In the genomic region with DNA sequence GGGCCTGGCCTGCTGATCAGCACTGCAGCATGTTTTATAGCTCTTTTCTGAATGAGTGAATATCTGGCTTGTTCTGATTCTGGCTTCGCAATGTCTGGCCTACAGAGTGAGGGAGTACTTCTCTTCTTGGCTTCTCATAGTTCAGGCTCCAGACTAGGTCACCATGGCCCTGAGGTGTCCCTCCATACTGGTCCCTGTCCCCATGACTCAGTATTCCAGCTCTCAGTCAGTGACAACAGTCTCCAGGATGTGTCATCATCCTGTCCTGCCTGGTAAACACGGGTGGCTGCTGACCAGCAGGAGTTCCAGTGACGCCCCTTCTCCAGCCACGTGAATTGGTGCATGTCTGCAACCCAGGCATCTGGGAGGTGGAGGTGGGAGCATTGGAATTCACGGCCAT, we compare ENCODE assay signal across 28 mouse cellular contexts. TPM values are rescaled to one million over a fixed set of nuclear protein-coding genes. Genes with fewer than 3 reads are reported as not detected.
DNase-seq lines count a peak whose midpoint lies in the region; ATAC-seq and TF ChIP-seq lines count a peak whose summit lies in the region.
"Had no signal": no experiment of that assay in that cellular context is flagged by ENCODE, and none has a peak within 500 bp of the region (broad histone marks: within the 10 kb centered on the region; RNA-seq: fewer than 3 reads in every experiment).

No protein-coding gene starts in this region.

- DNase-seq in gastrocnemius, adult 2 months: peak; percentile 19
- DNase-seq in gastrocnemius, adult 8-10 months (ENCODE audit: low spot score in 2 of 2): no peak
- DNase-seq in adrenal gland, postnatal 14 days: peak; percentile 66
- DNase-seq in frontal cortex, postnatal 14 days (ENCODE audit: low spot score in 2 of 2): no peak
- DNase-seq in thymus, adult 18-20 months: no peak
- DNase-seq: cerebellum, adult 8-10 months; gastrocnemius, postnatal 14 days; heart, adult 18-20 months; heart, postnatal 36 days; kidney, adult 18-20 months; kidney, postnatal 25 days; liver; lung, embryonic 14.5 days; thymus, postnatal 4 days had no signal

- no peaks in the 10 kb centered on the region for H3K36me3 ChIP-seq in embryonic facial prominence, embryonic 12.5 days
- H3K36me3 ChIP-seq in macrophage (ENCODE audit: inconsistent target): no peaks in the 10 kb centered on the region
- H3K36me3 ChIP-seq: forebrain, embryonic 10.5 days; forebrain, embryonic 15.5 days; hindbrain, embryonic 15.5 days; kidney, embryonic 15.5 days; neural tube, embryonic 12.5 days had no signal

- peaks cover 36% of the 10 kb centered on the region for H3K4me1 ChIP-seq in embryonic facial prominence, embryonic 12.5 days

- H3K27ac ChIP-seq in gastrocnemius, adult 2 months: peak overlapping the region; percentile 98
- H3K27ac ChIP-seq in embryonic facial prominence, embryonic 12.5 days: 0 out of 2 replicates have a peak overlapping the region, but pooled peaks have one; percentile 9
- peak overlapping the region; percentile 41 for H3K27ac ChIP-seq in macrophage
- H3K27ac ChIP-seq: forebrain, embryonic 10.5 days; forebrain, embryonic 15.5 days; hindbrain, embryonic 15.5 days; kidney, embryonic 15.5 days; liver, embryonic 14.5 days; neural tube, embryonic 12.5 days had no signal

- no peak overlapping the region for H3K4me2 ChIP-seq in embryonic facial prominence, embryonic 12.5 days (replicated peaks)
- H3K4me2 ChIP-seq: forebrain, embryonic 15.5 days; heart, embryonic 11.5 days; hindbrain, embryonic 15.5 days; kidney, embryonic 15.5 days; lung, embryonic 14.5 days; midbrain, embryonic 11.5 days; neural tube, embryonic 12.5 days had no signal

- no peak for TF ChIP-seq CTCF in gastrocnemius, adult 2 months (IDR thresholded peaks at IDR 0.05)

- intact Hi-C loops in gastrocnemius, adult 2 months (cut with DNase I): no loop called here

- WGBS in embryonic facial prominence, embryonic 12.5 days: 71% methylated on average over 5 of the region's 5 CpGs
- 61% methylated on average over 5 of the region's 5 CpGs for WGBS in macrophage (ENCODE audit: missing documents)

- no peaks in the 10 kb centered on the region for H3K27me3 ChIP-seq in embryonic facial prominence, embryonic 12.5 days
- H3K27me3 ChIP-seq: forebrain, embryonic 15.5 days; hindbrain, embryonic 15.5 days; neural tube, embryonic 12.5 days had no signal

- ATAC-seq in embryonic facial prominence, embryonic 12.5 days (ENCODE audit: insufficient number of reproducible peaks, insufficient read depth, low FRiP score, low TSS enrichment): no peak
- ATAC-seq: forebrain, embryonic 15.5 days; inflammation-experienced regulatory T-cells, adult 6 months; midbrain, embryonic 16.5 days had no signal

- H3K9ac ChIP-seq in embryonic facial prominence, embryonic 12.5 days: no peak overlapping the region
- H3K9ac ChIP-seq: forebrain, embryonic 15.5 days; hindbrain, embryonic 15.5 days; kidney, embryonic 15.5 days; liver, embryonic 14.5 days; lung, embryonic 14.5 days; neural tube, embryonic 12.5 days had no signal

- no peaks in the 10 kb centered on the region for H3K79me2 ChIP-seq in macrophage (ENCODE audit: inconsistent target)

- H3K9me3 ChIP-seq in embryonic facial prominence, embryonic 12.5 days: no peaks in the 10 kb centered on the region
- H3K9me3 ChIP-seq: forebrain, embryonic 10.5 days; forebrain, embryonic 15.5 days; hindbrain, embryonic 15.5 days; kidney, embryonic 15.5 days; neural tube, embryonic 12.5 days had no signal

- H3K4me3 ChIP-seq in gastrocnemius, adult 2 months: no peak overlapping the region
- H3K4me3 ChIP-seq in embryonic facial prominence, embryonic 12.5 days: no peak overlapping the region
- no peak overlapping the region for H3K4me3 ChIP-seq in macrophage (ENCODE audit: inconsistent target)
- H3K4me3 ChIP-seq: forebrain, embryonic 10.5 days; forebrain, embryonic 15.5 days; hindbrain, embryonic 15.5 days; kidney, embryonic 15.5 days; myocyte; neural tube, embryonic 12.5 days had no signal

RNA-seq across cellular contexts. Expression of a gene that starts 3.5 kb away (rescaled TPM):
- total RNA-seq in gastrocnemius, adult 2 months (2021): 10 to 100 TPM; 30.9 to 84.2 TPM
- total RNA-seq in gastrocnemius, adult 8-10 months (2022): 10 to 100 TPM; 24.6 to 33.6 (median 29.1) TPM
- total RNA-seq in adrenal gland, postnatal 14 days (2021): 0.53 and 0.56 TPM in 2 replicates
- polyA plus RNA-seq in embryonic facial prominence, embryonic 12.5 days (2016; fragmentation: Nextera tagmentation; extraction: Ambion mirVana): 0.13 and 0.35 TPM in 2 replicates
- total RNA-seq in macrophage (2018; cell fraction: chromatin; rRNA removed): 1 to 10 TPM in 10 of 26 experiments, under 1 TPM in 3, not detected in 13; 0.33 to 2.5 (median 1.4) TPM
- 1 to 10 TPM in 12 of 26 experiments, under 1 TPM in 3, not detected in 11; 0.05 to 3.0 (median 2.1) TPM for total RNA-seq in macrophage (2018; cell fraction: cytosol; rRNA removed)
- total RNA-seq in macrophage (2018; cell fraction: nucleus; rRNA removed): 1 to 10 TPM in 12 of 26 experiments, under 1 TPM in 1, not detected in 13; 0.77 to 3.2 (median 1.9) TPM
- polyA plus RNA-seq in macrophage (2018): not detected in 3 replicates
- total RNA-seq: layer of hippocampus, postnatal 10 days had no signal
- polyA plus RNA-seq: inflammation-experienced regulatory T-cells, adult 6 months; lung, embryonic 14.5 days had no signal

RNA-seq across cellular contexts. Expression of a gene that starts 33.1 kb away (rescaled TPM):
- 10 to 100 TPM; 22.4 to 23.9 TPM for total RNA-seq in gastrocnemius, adult 2 months (2021)
- total RNA-seq in gastrocnemius, adult 8-10 months (2022): 10 to 100 TPM; 21.1 to 24.8 (median 23.4) TPM
- total RNA-seq in adrenal gland, postnatal 14 days (2021): 49.6 and 54.7 TPM in 2 replicates
- polyA plus RNA-seq in embryonic facial prominence, embryonic 12.5 days (2016; fragmentation: Nextera tagmentation; extraction: Ambion mirVana): 30.9 and 35.4 TPM in 2 replicates
- 100 to 1,000 TPM in 20 of 26 experiments, 10 to 100 TPM in 6; 46.6 to 230 (median 141) TPM for total RNA-seq in macrophage (2018; cell fraction: chromatin; rRNA removed)
- 10 to 100 TPM; 19.5 to 49.6 (median 31.5) TPM for total RNA-seq in macrophage (2018; cell fraction: cytosol; rRNA removed)
- total RNA-seq in macrophage (2018; cell fraction: nucleus; rRNA removed): 100 to 1,000 TPM in 8 of 26 experiments, 10 to 100 TPM in 18; 55.5 to 127 (median 91.5) TPM
- 18.9 to 36.2 TPM (median 32.4 TPM) in 3 replicates for polyA plus RNA-seq in macrophage (2018)

RNA-seq across cellular contexts. Expression of a gene that starts 37.4 kb away (rescaled TPM):
- 100 to 1,000 TPM; 405 to 424 TPM for total RNA-seq in gastrocnemius, adult 2 months (2021)
- total RNA-seq in gastrocnemius, adult 8-10 months (2022): 100 to 1,000 TPM; 429 to 490 (median 471) TPM
- total RNA-seq in adrenal gland, postnatal 14 days (2021): 162 and 182 TPM in 2 replicates
- 340 and 372 TPM in 2 replicates for polyA plus RNA-seq in embryonic facial prominence, embryonic 12.5 days (2016; fragmentation: Nextera tagmentation; extraction: Ambion mirVana)
- total RNA-seq in macrophage (2018; cell fraction: chromatin; rRNA removed): 10 to 100 TPM in 2 of 26 experiments, 1 to 10 TPM in 15, not detected in 9; 2.3 to 26.6 (median 6.0) TPM
- total RNA-seq in macrophage (2018; cell fraction: cytosol; rRNA removed): 100 to 1,000 TPM in 4 of 26 experiments, 10 to 100 TPM in 22; 58.2 to 118 (median 86.3) TPM
- 10 to 100 TPM in 12 of 26 experiments, 1 to 10 TPM in 13, not detected in 1; 2.9 to 30.0 (median 9.8) TPM for total RNA-seq in macrophage (2018; cell fraction: nucleus; rRNA removed)
- polyA plus RNA-seq in macrophage (2018): 27.2 to 144 TPM (median 80.5 TPM) in 3 replicates

Comparison
In these comparisons a context has a peak if more than half of its experiments do, and no peak if none do; other contexts are left out.
1. DNase-seq: peak in gastrocnemius, adult 2 months (single experiment) and adrenal gland, postnatal 14 days (single experiment); none in gastrocnemius, adult 8-10 months (0 of 2), frontal cortex, postnatal 14 days (0 of 2) and thymus, adult 18-20 months (0 of 2).
2. H3K27ac ChIP-seq: peak in every context shown above with its lines; median percentile 98 in gastrocnemius, adult 2 months; 41 in macrophage; 9 in embryonic facial prominence, embryonic 12.5 days.
3. RNA of a gene that starts 3.5 kb away (total RNA-seq): 30.9 to 84.2 TPM in gastrocnemius, adult 2 months and 24.6 to 33.6 TPM in gastrocnemius, adult 8-10 months; 0.53 to 0.56 TPM in adrenal gland, postnatal 14 days; every median in the first group is over 10 times any median in the second.